Mouse (Mus musculus): Measurements from ENCODE around the gene Klhl3.

GRCm38 (mm10) chr13:58011526-58011925 lies 101.9 kb downstream of the Klhl3 start:
- TF ChIP-seq POLR2A (IDR thresholded peaks at IDR 0.05; ENCODE audit: extremely low read depth, insufficient read depth, low read length), result no peak
- no peak for TF ChIP-seq CTCF (IDR thresholded peaks at IDR 0.05; ENCODE audit: extremely low read depth, insufficient read depth, low read length)
